Mouse (Mus musculus): ENCODE measurements around the gene Zfp846. TPM values are rescaled to one million over a fixed set of nuclear protein-coding genes. Genes with fewer than 3 reads are reported as not detected.

The Zfp846 gene
- total and polyA plus RNA-seq, 2 experiments from 2014 or later = 8.0 to 9.4 TPM

- Histone ChIP-seq H3K4me2 (ENCODE audit: low read depth, low read length) (no peak overlapping the region), H3K9ac (replicated peaks; ENCODE audit: low read depth, low read length) (no peak overlapping the region), H3K36me3 (replicated peaks; ENCODE audit: control insufficient read depth, insufficient read depth, low read length) (no peaks in the 10 kb centered on the region), H3K4me3 (ENCODE audit: low read depth, low read length) (no peak overlapping the region), H3K9me3 (replicated peaks; ENCODE audit: control insufficient read depth, low read length) (no peaks in the 10 kb centered on the region), H3K27ac (ENCODE audit: low read depth) (no peak overlapping the region), H3K27me3 (ENCODE audit: control insufficient read depth, insufficient read depth, low read length) (no peaks in the 10 kb centered on the region; the same call in 1 of the 2 replicates), H3K4me1 (ENCODE audit: control insufficient read depth, insufficient read depth) (no peaks in the 10 kb centered on the region)
- 76% methylated on average over 2 of the region's 2 CpGs for WGBS
- DNase-seq (ENCODE audit: low spot score) (no peak), ATAC-seq (ENCODE audit: insufficient read depth, low read depth) (no peak)
- TF ChIP-seq EP300 (IDR thresholded peaks at IDR 0.05; ENCODE audit: low read depth) (no peak), CTCF (IDR thresholded peaks at IDR 0.05; ENCODE audit: low read depth) (no peak)
These were observed 4.5 kb upstream of the Zfp846 start for GRCm38 (mm10) chr9:20576591-20576990.

- Histone ChIP-seq H3K4me1 (ENCODE audit: control insufficient read depth, insufficient read depth) (no peaks in the 10 kb centered on the region), H3K4me3 (ENCODE audit: low read depth, low read length) (no peak overlapping the region), H3K27me3 (ENCODE audit: control insufficient read depth, insufficient read depth, low read length) (no peaks in the 10 kb centered on the region), H3K36me3 (replicated peaks; ENCODE audit: control insufficient read depth, insufficient read depth, low read length) (peaks cover 4% of the 10 kb centered on the region; the same call in 1 of the 2 replicates), H3K9ac (replicated peaks; ENCODE audit: low read depth, low read length) (no peak overlapping the region), H3K4me2 (ENCODE audit: low read depth, low read length) (no peak overlapping the region), H3K9me3 (replicated peaks; ENCODE audit: control insufficient read depth, low read length) (no peaks in the 10 kb centered on the region; the same call in 1 of the 2 replicates), H3K27ac (ENCODE audit: low read depth) (no peak overlapping the region)
- TF ChIP-seq CTCF (IDR thresholded peaks at IDR 0.05; ENCODE audit: low read depth) (no peak), EP300 (IDR thresholded peaks at IDR 0.05; ENCODE audit: low read depth) (no peak)
- WGBS = 72% methylated on average over 6 of the region's 6 CpGs
- no peak for DNase-seq (ENCODE audit: low spot score)
- no peak for ATAC-seq (ENCODE audit: insufficient read depth, low read depth)
These were observed 20.2 kb downstream of the Zfp846 start for GRCm38 (mm10) chr9:20601270-20601669.

GRCm38 (mm10) chr9:20606269-20606668 is 25.2 kb downstream of the Zfp846 start:
- no peak overlapping the region for H3K9ac ChIP-seq (replicated peaks; ENCODE audit: low read depth, low read length)

GRCm38 (mm10) chr9:20607100-20607974 is 26.2 kb downstream of the Zfp846 start:
- TF ChIP-seq CTCF (IDR thresholded peaks at IDR 0.05; ENCODE audit: low read depth) (0 out of 2 replicates have a peak, but pooled peaks have one; percentile 4), EP300 (IDR thresholded peaks at IDR 0.05; ENCODE audit: low read depth) (no peak)
- ATAC-seq (ENCODE audit: insufficient read depth, low read depth) = peak; percentile 90
- Histone ChIP-seq H3K4me2 (ENCODE audit: low read depth, low read length) (peak overlapping the region; percentile 74), H3K9me3 (replicated peaks; ENCODE audit: control insufficient read depth, low read length) (no peaks in the 10 kb centered on the region; the same call in none of the 2 replicates), H3K36me3 (replicated peaks; ENCODE audit: control insufficient read depth, insufficient read depth, low read length) (no peaks in the 10 kb centered on the region), H3K4me1 (ENCODE audit: control insufficient read depth, insufficient read depth) (no peaks in the 10 kb centered on the region), H3K27ac (ENCODE audit: low read depth) (peak overlapping the region; percentile 96), H3K27me3 (ENCODE audit: control insufficient read depth, insufficient read depth, low read length) (no peaks in the 10 kb centered on the region), H3K9ac (replicated peaks; ENCODE audit: low read depth, low read length) (peak overlapping the region; percentile 73), H3K4me3 (ENCODE audit: low read depth, low read length) (peak overlapping the region; percentile 60)
- under 1% methylated on average over 57 of the region's 57 CpGs for WGBS
- peak; percentile 86 for DNase-seq (ENCODE audit: low spot score)

More at GRCm38 (mm10) chr9:20606269-20606668, 25.2 kb downstream of the Zfp846 start:
- H3K4me2 ChIP-seq (ENCODE audit: low read depth, low read length) = no peak overlapping the region
- TF ChIP-seq EP300 (IDR thresholded peaks at IDR 0.05; ENCODE audit: low read depth) (no peak), CTCF (IDR thresholded peaks at IDR 0.05; ENCODE audit: low read depth) (no peak)
- ATAC-seq (ENCODE audit: insufficient read depth, low read depth) = no peak
- H3K36me3 ChIP-seq (replicated peaks; ENCODE audit: control insufficient read depth, insufficient read depth, low read length) = no peaks in the 10 kb centered on the region
- H3K9me3 ChIP-seq (replicated peaks; ENCODE audit: control insufficient read depth, low read length) = no peaks in the 10 kb centered on the region; the same call in none of the 2 replicates
- no peak overlapping the region for H3K27ac ChIP-seq (ENCODE audit: low read depth)
- H3K27me3 ChIP-seq (ENCODE audit: control insufficient read depth, insufficient read depth, low read length) = no peaks in the 10 kb centered on the region
- no peak overlapping the region for H3K4me3 ChIP-seq (ENCODE audit: low read depth, low read length)
- no peak for DNase-seq (ENCODE audit: low spot score)
- no peaks in the 10 kb centered on the region for H3K4me1 ChIP-seq (ENCODE audit: control insufficient read depth, insufficient read depth)
- 79% methylated on average over 1 of the region's 1 CpGs for WGBS

- Histone ChIP-seq H3K9ac (replicated peaks; ENCODE audit: low read depth, low read length) (no peak overlapping the region), H3K4me2 (ENCODE audit: low read depth, low read length) (no peak overlapping the region), H3K4me1 (ENCODE audit: control insufficient read depth, insufficient read depth) (no peaks in the 10 kb centered on the region), H3K36me3 (replicated peaks; ENCODE audit: control insufficient read depth, insufficient read depth, low read length) (no peaks in the 10 kb centered on the region), H3K4me3 (ENCODE audit: low read depth, low read length) (no peak overlapping the region), H3K27ac (ENCODE audit: low read depth) (no peak overlapping the region), H3K9me3 (replicated peaks; ENCODE audit: control insufficient read depth, low read length) (no peaks in the 10 kb centered on the region; the same call in none of the 2 replicates), H3K27me3 (ENCODE audit: control insufficient read depth, insufficient read depth, low read length) (no peaks in the 10 kb centered on the region)
- ATAC-seq (ENCODE audit: insufficient read depth, low read depth) (no peak), DNase-seq (ENCODE audit: low spot score) (no peak)
- no peak for TF ChIP-seq EP300 (IDR thresholded peaks at IDR 0.05; ENCODE audit: low read depth)
- TF ChIP-seq CTCF (IDR thresholded peaks at IDR 0.05; ENCODE audit: low read depth) = no peak
- WGBS = 83% methylated on average over 5 of the region's 5 CpGs
These were observed 28.9 kb downstream of the Zfp846 start for GRCm38 (mm10) chr9:20609831-20610464.

Data from heart, postnatal 0 days (tissue).